Mouse (Mus musculus) small intestine, adult 2 months (tissue): ENCODE results near the gene Tssc4. TPM values are rescaled to one million over a fixed set of nuclear protein-coding genes. Genes with fewer than 3 reads are reported as not detected.

Experiments used
- H3K27ac ChIP-seq: fragments of 200-500 bp; 2 replicates; pipeline ENCODE4 v1.5.1; 2012; ENCODE audit warnings: low read depth, low read length, control low read depth, inconsistent platforms; ENCODE audit not compliant: insufficient read depth
- H3K27me3 ChIP-seq: fragments of 200-500 bp; 2 replicates; pipeline ENCODE4 v1.6.1; 2012; ENCODE audit warnings: mild to moderate bottlenecking, moderate library complexity, low read length, inconsistent platforms; ENCODE audit not compliant: control insufficient read depth, insufficient read depth
- H3K36me3 ChIP-seq: fragments of 200-500 bp; 2 replicates; pipeline ENCODE4 v1.6.1; 2012; ENCODE audit warnings: mild to moderate bottlenecking, low read length, control low read depth, inconsistent platforms; ENCODE audit not compliant: control insufficient read depth, insufficient read depth
- H3K4me1 ChIP-seq: fragments of 200-500 bp; 2 replicates; pipeline ENCODE4 v1.6.1; 2012; ENCODE audit warnings: low read length, inconsistent platforms, mixed read lengths; ENCODE audit not compliant: control insufficient read depth, insufficient read depth, insufficient read length
- H3K4me3 ChIP-seq: fragments of 200-500 bp; 2 replicates; pipeline ENCODE4 v1.5.1; 2012; ENCODE audit warnings: low read depth, mild to moderate bottlenecking, control low read depth, inconsistent platforms, low read length, moderate library complexity
- CTCF ChIP-seq: fragments of 200-500 bp; IDR thresholded peaks from 2 replicates; pipeline ENCODE4 v1.5.1; 2012; ENCODE audit warnings: low read depth, mild to moderate bottlenecking, control low read depth, inconsistent platforms, low read length, moderate library complexity, mixed read lengths; ENCODE audit not compliant: insufficient replicate concordance, insufficient read length; ENCODE audit errors: extremely low read depth
- POLR2A ChIP-seq: fragments of 200-500 bp; IDR thresholded peaks from 2 replicates; pipeline ENCODE4 v1.6.1; 2012; ENCODE audit warnings: low read depth, mild to moderate bottlenecking, control low read depth, inconsistent platforms, low read length, moderate library complexity
- WGBS: fragments of 180-500 bp; shearing (Covaris S2); methylation state at CpG from one replicate; pipeline ENCODE4 v1.1.7; 2018; 5-methylcytosine and 5-hydroxymethylcytosine counted together
- polyA plus RNA-seq: library from polyadenylated mRNA; depleted of rRNA; stranded (reverse); fragments of >200 nt; gene quantifications from 2 replicates; pipeline ENCODE4 v1.2.3, GENCODE M21; 2012; rRNA removed

The Tssc4 gene
- 46.9 and 60.0 TPM in 2 replicates for polyA plus RNA-seq

DNA sequence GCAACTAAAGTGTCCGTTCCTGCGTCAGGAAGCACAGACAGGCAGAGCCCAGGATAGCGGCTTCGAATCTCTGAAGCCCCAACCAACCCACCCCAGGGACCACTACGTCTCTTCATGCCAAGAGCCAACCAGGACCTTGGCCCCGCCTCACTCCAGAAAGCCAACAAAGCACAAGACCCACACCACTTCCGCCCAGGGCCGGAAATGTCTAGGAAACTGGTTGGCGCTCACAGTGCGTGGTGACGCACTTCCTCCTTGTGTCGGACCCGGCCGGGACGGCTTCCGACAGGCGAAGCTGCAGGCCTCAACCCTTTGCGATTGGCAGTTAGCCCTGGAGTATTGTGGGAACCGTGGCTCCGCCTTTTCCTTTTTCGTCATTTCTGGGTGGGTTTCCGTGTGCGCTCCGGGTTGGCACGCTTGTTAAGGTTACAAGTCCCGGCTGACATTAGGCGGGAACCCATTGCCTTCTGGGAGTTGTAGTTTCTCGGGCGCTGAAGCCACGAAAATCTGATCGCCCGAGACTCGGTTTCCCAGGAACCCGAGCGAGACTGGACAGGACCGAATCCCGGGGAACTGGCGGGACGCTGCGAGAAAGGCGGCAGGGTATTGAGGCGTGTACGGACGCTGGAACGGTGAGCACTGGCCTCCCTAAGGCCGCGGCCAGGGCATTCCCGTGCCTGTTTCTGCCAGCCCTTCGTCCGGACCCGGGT is at the start of gene Tssc4:
TSS of gene Tssc4 (plus strand) at position 368 of the 710 bp plus-strand sequence.
- peak within 1 kb of the TSS; percentile 70 for H3K4me3 ChIP-seq
- no peaks in the 10 kb centered on the region for H3K27me3 ChIP-seq
- H3K4me1 ChIP-seq, result peaks cover 16% of the 10 kb centered on the region
- TF ChIP-seq CTCF, result no peak
- peak; percentile 46 for TF ChIP-seq POLR2A
- WGBS, result 1% methylated on average over 51 of the region's 51 CpGs
- H3K36me3 ChIP-seq, result peaks cover 26% of the 10 kb centered on the region
- peak within 1 kb of the TSS; percentile 38 for H3K27ac ChIP-seq

GRCm38 (mm10) chr7:143020040-143020439 is 49.0 kb upstream of the Tssc4 start:
- H3K27me3 ChIP-seq, result no peaks in the 10 kb centered on the region
- no peaks in the 10 kb centered on the region for H3K36me3 ChIP-seq
- peaks cover 5% of the 10 kb centered on the region; the same call in 1 of the 2 replicates for H3K4me1 ChIP-seq
- peak overlapping the region; percentile 2; the same call in 1 of the 2 replicates for H3K27ac ChIP-seq
- TF ChIP-seq POLR2A (no peak), CTCF (no peak)
- H3K4me3 ChIP-seq, result no peak overlapping the region

- H3K27ac ChIP-seq, result peak overlapping the region; percentile 31; the same call in 1 of the 2 replicates
- TF ChIP-seq POLR2A (no peak), CTCF (no peak)
- WGBS, result 82% methylated on average over 3 of the region's 3 CpGs
- no peaks in the 10 kb centered on the region for H3K36me3 ChIP-seq
- no peak overlapping the region for H3K4me3 ChIP-seq
- H3K27me3 ChIP-seq, result no peaks in the 10 kb centered on the region
- peaks cover 5% of the 10 kb centered on the region; the same call in 1 of the 2 replicates for H3K4me1 ChIP-seq
Measured at GRCm38 (mm10) chr7:143020764-143021163, 48.3 kb upstream of the Tssc4 start.

DNA sequence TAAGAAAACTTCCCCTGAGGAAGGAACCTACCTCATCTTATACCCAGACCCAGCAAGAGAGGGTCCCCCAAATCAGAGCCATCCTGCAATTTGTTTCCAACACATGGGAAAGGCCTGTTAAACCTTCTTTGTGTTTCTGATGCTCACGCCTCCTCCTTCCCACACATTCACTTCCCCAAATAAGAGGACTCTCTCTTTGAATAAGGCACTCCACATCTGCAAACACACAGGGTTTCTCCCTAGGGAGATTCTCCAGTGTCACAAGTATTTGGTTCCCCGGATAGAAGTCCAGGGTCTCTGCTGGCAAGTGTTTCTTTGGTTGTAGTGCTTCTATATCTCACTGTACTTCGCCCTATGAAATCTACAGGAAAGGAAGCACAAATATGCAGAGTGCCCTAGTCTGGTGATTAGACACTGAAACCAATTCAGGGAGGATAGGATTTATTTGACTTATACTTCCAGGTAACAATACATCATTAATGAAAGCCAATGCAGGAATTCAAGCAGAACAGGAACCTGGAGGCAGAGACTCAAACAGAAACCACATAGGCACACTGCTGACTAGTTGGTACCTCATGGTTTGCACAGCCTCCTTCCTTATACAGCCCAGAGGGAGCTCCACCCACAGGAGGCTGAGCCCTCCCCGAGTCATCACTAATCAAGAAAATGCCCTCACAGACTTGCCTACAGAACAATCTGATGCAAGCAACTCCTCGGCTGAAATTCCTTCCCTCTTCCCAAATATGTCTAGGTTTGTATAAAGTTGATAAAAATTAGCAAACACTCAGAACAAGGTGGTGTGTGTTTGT is 47.5 kb upstream of the Tssc4 start:
- no peaks in the 10 kb centered on the region for H3K36me3 ChIP-seq
- TF ChIP-seq POLR2A (no peak), CTCF (no peak)
- no peaks in the 10 kb centered on the region for H3K27me3 ChIP-seq
- no peak overlapping the region for H3K4me3 ChIP-seq
- 33% methylated on average over 5 of the region's 5 CpGs for WGBS
- peak overlapping the region; percentile 31; the same call in 1 of the 2 replicates for H3K27ac ChIP-seq
- no peaks in the 10 kb centered on the region; the same call in 1 of the 2 replicates for H3K4me1 ChIP-seq

DNA sequence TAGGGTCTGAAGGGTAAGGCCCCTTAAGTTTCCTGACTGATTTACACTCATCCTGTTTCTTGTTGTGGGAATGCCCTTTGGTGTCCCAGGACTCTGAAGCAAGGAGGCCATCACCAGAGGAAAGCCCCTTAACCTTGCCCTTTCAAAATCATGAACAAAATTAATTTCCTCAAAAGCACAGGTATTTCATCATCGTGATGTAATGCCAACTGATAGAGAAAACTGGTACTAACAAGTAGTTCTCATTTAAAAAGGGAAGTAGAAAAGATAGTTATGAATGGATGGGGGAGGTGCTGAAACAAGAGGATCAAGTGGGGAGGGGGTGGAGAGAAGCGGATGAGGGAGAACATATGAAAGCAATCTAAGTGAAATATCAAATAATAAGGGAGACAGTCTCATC is 45.5 kb upstream of the Tssc4 start:
- WGBS, result 91% methylated on average over 2 of the region's 2 CpGs
- H3K4me3 ChIP-seq, result no peak overlapping the region

DNA sequence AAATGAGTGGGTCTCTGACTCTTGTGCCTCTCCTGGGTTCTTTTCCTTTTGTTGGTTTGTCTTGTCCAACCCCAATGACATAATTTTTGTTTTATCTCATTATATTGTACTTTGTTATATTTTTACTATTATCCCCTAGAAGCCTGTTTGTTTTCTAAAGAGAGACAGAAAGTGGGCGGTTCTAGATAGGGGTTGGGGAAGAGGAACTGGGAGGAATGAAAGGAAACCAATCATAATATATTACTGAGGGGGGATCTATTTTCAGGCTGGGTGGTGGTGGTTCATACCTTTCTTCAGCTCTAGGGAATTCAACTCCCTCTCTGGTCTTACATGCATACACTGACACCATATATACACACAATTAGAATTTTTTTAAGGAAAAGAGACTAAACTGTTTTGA is 44.8 kb upstream of the Tssc4 start:
- H3K4me1 ChIP-seq, result no peaks in the 10 kb centered on the region; the same call in 1 of the 2 replicates
- no peak overlapping the region for H3K27ac ChIP-seq
- TF ChIP-seq POLR2A (no peak), CTCF (no peak)
- H3K27me3 ChIP-seq, result no peaks in the 10 kb centered on the region
- H3K36me3 ChIP-seq, result no peaks in the 10 kb centered on the region
- 92% methylated on average over 1 of the region's 1 CpGs for WGBS
- H3K4me3 ChIP-seq, result no peak overlapping the region

More for the DNA sequence above, 45.5 kb upstream of the Tssc4 start:
- TF ChIP-seq POLR2A, result no peak
- Histone ChIP-seq H3K27ac (no peak overlapping the region), H3K36me3 (no peaks in the 10 kb centered on the region), H3K4me1 (no peaks in the 10 kb centered on the region; the same call in 1 of the 2 replicates), H3K27me3 (no peaks in the 10 kb centered on the region)

GRCm38 (mm10) chr7:143025496-143025895 is 43.6 kb upstream of the Tssc4 start:
- H3K4me1 ChIP-seq, result no peaks in the 10 kb centered on the region; the same call in 1 of the 2 replicates
- H3K27me3 ChIP-seq, result no peaks in the 10 kb centered on the region
- no peak overlapping the region for H3K4me3 ChIP-seq
- H3K36me3 ChIP-seq, result no peaks in the 10 kb centered on the region
- 87% methylated on average over 3 of the region's 3 CpGs for WGBS
- TF ChIP-seq CTCF, result no peak
- no peak for TF ChIP-seq POLR2A
- H3K27ac ChIP-seq, result no peak overlapping the region
